Mouse (Mus musculus) embryonic facial prominence, embryonic 15.5 days (tissue): ENCODE results near the gene Spns2. TPM values are rescaled to one million over a fixed set of nuclear protein-coding genes. Genes with fewer than 3 reads are reported as not detected.

Experiments used
- ATAC-seq: fragments of 200-750 bp; cut with Nextera tagmentation; 2 replicates; pipeline ENCODE4 v1.8.0; 2017; ENCODE audit warnings: low read depth, moderate TSS enrichment; ENCODE audit not compliant: insufficient number of reproducible peaks, low FRiP score, low TSS enrichment
- H3K27ac ChIP-seq: fragments of 300-500 bp; sonication (generic); replicated peaks from 2 replicates; pipeline ENCODE4 v1.5.1; 2015; ENCODE audit warnings: mild to moderate bottlenecking, inconsistent platforms
- H3K27me3 ChIP-seq: fragments of 300-500 bp; sonication (generic); 2 replicates; pipeline ENCODE4 v1.6.1; 2015; ENCODE audit warnings: inconsistent platforms
- H3K36me3 ChIP-seq: fragments of 300-500 bp; sonication (generic); 2 replicates; pipeline ENCODE4 v1.6.1; 2015; ENCODE audit warnings: mild to moderate bottlenecking, inconsistent platforms
- H3K4me1 ChIP-seq: fragments of 300-500 bp; sonication (generic); 2 replicates; pipeline ENCODE4 v1.6.1; 2015; ENCODE audit warnings: inconsistent platforms
- H3K4me2 ChIP-seq: fragments of 300-500 bp; sonication (generic); replicated peaks from 2 replicates; pipeline ENCODE4 v1.6.1; 2015; ENCODE audit warnings: mild to moderate bottlenecking, inconsistent platforms
- H3K4me3 ChIP-seq: fragments of 300-500 bp; sonication (generic); replicated peaks from 2 replicates; pipeline ENCODE4 v1.5.1; 2015; ENCODE audit warnings: mild to moderate bottlenecking, inconsistent platforms
- H3K9ac ChIP-seq: fragments of 300-500 bp; sonication (generic); 2 replicates; pipeline ENCODE4 v1.6.1; 2015; ENCODE audit warnings: inconsistent platforms
- H3K9me3 ChIP-seq: fragments of 300-500 bp; sonication (generic); replicated peaks from 2 replicates; pipeline ENCODE4 v1.6.1; 2016; ENCODE audit warnings: inconsistent platforms
- WGBS: fragments of 180-500 bp; shearing (Covaris S2); methylation state at CpG from one replicate; pipeline ENCODE4 v1.1.7; 2015; 5-methylcytosine and 5-hydroxymethylcytosine counted together
- polyA plus RNA-seq: library from polyadenylated mRNA; unstranded; fragments of >200 nt; fragmentation: Nextera tagmentation; extraction: Ambion mirVana; gene quantifications from 2 replicates; pipeline ENCODE4 v1.2.1, GENCODE M21; 2015

Gene Spns2
- polyA plus RNA-seq, 1 experiment from 2014 or later, result 12.0 TPM

GRCm38 (mm10) chr11:72473540-72473939, 16.2 kb downstream of the Spns2 start:
- H3K27me3 ChIP-seq, result no peaks in the 10 kb centered on the region
- H3K4me1 ChIP-seq, result peaks cover 39% of the 10 kb centered on the region
- H3K9me3 ChIP-seq, result no peaks in the 10 kb centered on the region
- ATAC-seq, result 0 out of 2 replicates have a peak, but pooled peaks have one; percentile 8
- 57% methylated on average over 4 of the region's 4 CpGs for WGBS
- H3K36me3 ChIP-seq, result no peaks in the 10 kb centered on the region
- H3K9ac ChIP-seq, result no peak overlapping the region
- H3K27ac ChIP-seq, result no peak overlapping the region
- H3K4me2 ChIP-seq, result no peak overlapping the region
- H3K4me3 ChIP-seq, result no peak overlapping the region

- Histone ChIP-seq H3K4me1 (peaks cover 38% of the 10 kb centered on the region), H3K9me3 (no peaks in the 10 kb centered on the region), H3K4me2 (no peak overlapping the region), H3K9ac (no peak overlapping the region), H3K27ac (no peak overlapping the region), H3K27me3 (no peaks in the 10 kb centered on the region), H3K36me3 (no peaks in the 10 kb centered on the region), H3K4me3 (no peak overlapping the region)
- no peak for ATAC-seq
- WGBS, result 79% methylated on average over 6 of the region's 6 CpGs
Observed at GRCm38 (mm10) chr11:72471381-72471780, 18.3 kb downstream of the Spns2 start.

- H3K4me3 ChIP-seq, result no peak overlapping the region
- H3K4me2 ChIP-seq, result no peak overlapping the region
- no peak overlapping the region for H3K9ac ChIP-seq
- no peak for ATAC-seq
- H3K36me3 ChIP-seq, result no peaks in the 10 kb centered on the region
- H3K27ac ChIP-seq, result peak overlapping the region; percentile 69; the same call in 1 of the 2 replicates
- WGBS, result 52% methylated on average over 4 of the region's 4 CpGs
- no peaks in the 10 kb centered on the region for H3K27me3 ChIP-seq
- H3K4me1 ChIP-seq, result peaks cover 47% of the 10 kb centered on the region
- H3K9me3 ChIP-seq, result no peaks in the 10 kb centered on the region
Observed at GRCm38 (mm10) chr11:72470004-72470403, 19.7 kb downstream of the Spns2 start.

- whole genome bisulfite sequencing, result 24% methylated on average over 5 of the region's 5 CpGs
- Histone ChIP-seq H3K4me2 (no peak overlapping the region), H3K36me3 (no peaks in the 10 kb centered on the region), H3K4me3 (no peak overlapping the region), H3K9me3 (no peaks in the 10 kb centered on the region), H3K27me3 (no peaks in the 10 kb centered on the region), H3K27ac (peak overlapping the region; percentile 69), H3K4me1 (peaks cover 47% of the 10 kb centered on the region), H3K9ac (no peak overlapping the region; the same call in 1 of the 2 replicates)
- peak; percentile 36; the same call in 1 of the 2 replicates for ATAC-seq
Observed at GRCm38 (mm10) chr11:72469217-72469616, 20.5 kb downstream of the Spns2 start.

GRCm38 (mm10) chr11:72468525-72468924, 21.2 kb downstream of the Spns2 start:
- H3K27ac ChIP-seq, result peak overlapping the region; percentile 69; the same call in 1 of the 2 replicates
- no peaks in the 10 kb centered on the region for H3K36me3 ChIP-seq
- H3K4me1 ChIP-seq, result peaks cover 47% of the 10 kb centered on the region
- no peaks in the 10 kb centered on the region for H3K9me3 ChIP-seq
- no peak overlapping the region for H3K4me3 ChIP-seq
- 54% methylated on average over 5 of the region's 5 CpGs for WGBS
- ATAC-seq, result no peak
- no peak overlapping the region for H3K4me2 ChIP-seq
- H3K27me3 ChIP-seq, result no peaks in the 10 kb centered on the region
- H3K9ac ChIP-seq, result no peak overlapping the region

- no peak overlapping the region for H3K9ac ChIP-seq
- H3K4me1 ChIP-seq, result peaks cover 40% of the 10 kb centered on the region
- H3K36me3 ChIP-seq, result no peaks in the 10 kb centered on the region
- no peaks in the 10 kb centered on the region for H3K9me3 ChIP-seq
- no peak overlapping the region for H3K4me3 ChIP-seq
- H3K27me3 ChIP-seq, result no peaks in the 10 kb centered on the region
- WGBS, result 31% methylated on average over 11 of the region's 11 CpGs
- H3K27ac ChIP-seq, result peak overlapping the region; percentile 51
- no peak overlapping the region for H3K4me2 ChIP-seq
- peak; percentile 32; the same call in 1 of the 2 replicates for ATAC-seq
Observed at GRCm38 (mm10) chr11:72466694-72467507, 22.8 kb downstream of the Spns2 start.

GRCm38 (mm10) chr11:72465978-72466693, 23.6 kb downstream of the Spns2 start:
- Histone ChIP-seq H3K36me3 (no peaks in the 10 kb centered on the region), H3K4me2 (no peak overlapping the region), H3K9ac (no peak overlapping the region), H3K4me3 (no peak overlapping the region), H3K27ac (0 out of 2 replicates have a peak overlapping the region, but pooled peaks have one; percentile 51), H3K9me3 (no peaks in the 10 kb centered on the region), H3K4me1 (peaks cover 40% of the 10 kb centered on the region), H3K27me3 (no peaks in the 10 kb centered on the region)
- WGBS, result 55% methylated on average over 11 of the region's 11 CpGs
- ATAC-seq, result no peak

- Histone ChIP-seq H3K4me1 (peaks cover 34% of the 10 kb centered on the region), H3K9me3 (no peaks in the 10 kb centered on the region), H3K4me3 (no peak overlapping the region), H3K27me3 (no peaks in the 10 kb centered on the region), H3K27ac (no peak overlapping the region), H3K36me3 (no peaks in the 10 kb centered on the region), H3K9ac (no peak overlapping the region), H3K4me2 (no peak overlapping the region)
- no peak for ATAC-seq
- 63% methylated on average over 3 of the region's 3 CpGs for WGBS
Observed at GRCm38 (mm10) chr11:72464821-72465220, 24.9 kb downstream of the Spns2 start.

GRCm38 (mm10) chr11:72461500-72461981, 28.2 kb downstream of the Spns2 start:
- 48% methylated on average over 5 of the region's 5 CpGs for WGBS
- H3K27ac ChIP-seq, result no peak overlapping the region
- H3K36me3 ChIP-seq, result no peaks in the 10 kb centered on the region
- ATAC-seq, result no peak
- peaks cover 10% of the 10 kb centered on the region; the same call in 1 of the 2 replicates for H3K4me1 ChIP-seq
- H3K9ac ChIP-seq, result no peak overlapping the region
- no peaks in the 10 kb centered on the region for H3K27me3 ChIP-seq
- no peak overlapping the region for H3K4me2 ChIP-seq
- no peaks in the 10 kb centered on the region for H3K9me3 ChIP-seq
- no peak overlapping the region for H3K4me3 ChIP-seq

- H3K4me2 ChIP-seq, result no peak overlapping the region
- H3K27ac ChIP-seq, result peak overlapping the region; percentile 19; the same call in 1 of the 2 replicates
- no peak for ATAC-seq
- no peaks in the 10 kb centered on the region for H3K4me1 ChIP-seq
- WGBS, result 74% methylated on average over 3 of the region's 3 CpGs
- no peaks in the 10 kb centered on the region for H3K36me3 ChIP-seq
- no peaks in the 10 kb centered on the region for H3K9me3 ChIP-seq
- no peaks in the 10 kb centered on the region for H3K27me3 ChIP-seq
- H3K4me3 ChIP-seq, result no peak overlapping the region
- no peak overlapping the region for H3K9ac ChIP-seq
Observed at GRCm38 (mm10) chr11:72458502-72458901, 31.2 kb downstream of the Spns2 start.

GRCm38 (mm10) chr11:72457995-72458496, 31.7 kb downstream of the Spns2 start:
- H3K4me2 ChIP-seq, result no peak overlapping the region
- H3K4me1 ChIP-seq, result no peaks in the 10 kb centered on the region
- H3K27ac ChIP-seq, result peak overlapping the region; percentile 19; the same call in 1 of the 2 replicates
- no peak overlapping the region for H3K4me3 ChIP-seq
- H3K36me3 ChIP-seq, result no peaks in the 10 kb centered on the region
- H3K9ac ChIP-seq, result no peak overlapping the region
- no peaks in the 10 kb centered on the region for H3K9me3 ChIP-seq
- ATAC-seq, result peak; percentile 45; the same call in 1 of the 2 replicates
- no peaks in the 10 kb centered on the region for H3K27me3 ChIP-seq
- 38% methylated on average over 12 of the region's 12 CpGs for WGBS
